Mouse (Mus musculus) T-helper 2 cell (primary cell): ENCODE results near the gene Ube2j1.

Experiments used
- in situ Hi-C: fragments of 300-600 bp; cut with MboI, MseI; formaldehyde crosslinking; loops from one replicate; pipeline ENCODE4 v1.15.1; 2025; ENCODE audit warnings: high pct_unique_total_duplicates

Gene Ube2j1

GRCm38 (mm10) chr4:33012484-33012883 lies 18.7 kb upstream of the Ube2j1 start:
- in situ Hi-C loops, result loop anchor here (10.0 kb wide), 1 partner anchor 102 kb away; no protein-coding TSS in a partner anchor

- in situ Hi-C loops, result loop anchor here (10.0 kb wide), 1 partner anchor 96 kb away; no protein-coding TSS in a partner anchor
These were observed 12.7 kb upstream of the Ube2j1 start for GRCm38 (mm10) chr4:33018361-33018999.

GRCm38 (mm10) chr4:33024420-33024819 lies 6.8 kb upstream of the Ube2j1 start:
- in situ Hi-C loops, result no loop called here

GRCm38 (mm10) chr4:33029104-33029503 lies 2.1 kb upstream of the Ube2j1 start:
- in situ Hi-C loops, result no loop called here

- in situ Hi-C loops, result no loop called here
These were observed 687 bp upstream of the Ube2j1 start for GRCm38 (mm10) chr4:33030264-33031194.

GRCm38 (mm10) chr4:33032045-33032444 lies 829 bp downstream of the Ube2j1 start:
- in situ Hi-C loops, result no loop called here

- in situ Hi-C loops, result no loop called here
These were observed 2.3 kb downstream of the Ube2j1 start for GRCm38 (mm10) chr4:33033515-33033914.

- in situ Hi-C loops, result no loop called here
These were observed 8.6 kb downstream of the Ube2j1 start for GRCm38 (mm10) chr4:33039826-33040225.

- in situ Hi-C loops, result no loop called here
These were observed 18.4 kb downstream of the Ube2j1 start for GRCm38 (mm10) chr4:33049601-33050000.

GRCm38 (mm10) chr4:33052055-33052454 lies 20.8 kb downstream of the Ube2j1 start:
- in situ Hi-C loops, result no loop called here

- in situ Hi-C loops, result no loop called here
These were observed 21.4 kb downstream of the Ube2j1 start for GRCm38 (mm10) chr4:33052650-33053049.

GRCm38 (mm10) chr4:33054426-33054825 lies 23.2 kb downstream of the Ube2j1 start:
- in situ Hi-C loops, result no loop called here

- in situ Hi-C loops, result no loop called here
These were observed 25.1 kb downstream of the Ube2j1 start for GRCm38 (mm10) chr4:33056317-33056716.

GRCm38 (mm10) chr4:33057890-33058687 lies 26.9 kb downstream of the Ube2j1 start:
- in situ Hi-C loops, result no loop called here

GRCm38 (mm10) chr4:33061158-33061557 lies 29.9 kb downstream of the Ube2j1 start:
- in situ Hi-C loops, result no loop called here

GRCm38 (mm10) chr4:33062981-33063380 lies 31.8 kb downstream of the Ube2j1 start, which contains the start of gene Gabrr2:
Gabrr2 (plus strand) TSS chr4:33062999.
- in situ Hi-C loops, result no loop called here

GRCm38 (mm10) chr4:33064986-33065385 lies 33.8 kb downstream of the Ube2j1 start:
- in situ Hi-C loops, result no loop called here

- in situ Hi-C loops, result no loop called here
These were observed 35.2 kb downstream of the Ube2j1 start for GRCm38 (mm10) chr4:33066223-33066960.

GRCm38 (mm10) chr4:33067331-33067730 lies 36.1 kb downstream of the Ube2j1 start:
- in situ Hi-C loops, result no loop called here

GRCm38 (mm10) chr4:33067826-33068225 lies 36.6 kb downstream of the Ube2j1 start:
- in situ Hi-C loops, result no loop called here

GRCm38 (mm10) chr4:33068894-33069293 lies 37.7 kb downstream of the Ube2j1 start:
- in situ Hi-C loops, result no loop called here
